Mouse (Mus musculus) thymus, postnatal 10 days (tissue): ENCODE data around the gene Cd2bp2.
A peak's percentile ranks its signal among the peaks of the same experiment; 100 is the strongest.

Source experiments
- DNase-seq, 2 experiments: peaks; one replicate each; pipeline ENCODE4 v3.0.0; 2021; ENCODE audit warnings: low spot score in 2 of 2

Cd2bp2 gene

GRCm38 (mm10) chr7:127195544-127196295, at the start of gene Cd2bp2:
TSS of gene Cd2bp2 (minus strand) at chr7:127196050.
- DNase-seq: peak; percentile 93 to 96

DNA sequence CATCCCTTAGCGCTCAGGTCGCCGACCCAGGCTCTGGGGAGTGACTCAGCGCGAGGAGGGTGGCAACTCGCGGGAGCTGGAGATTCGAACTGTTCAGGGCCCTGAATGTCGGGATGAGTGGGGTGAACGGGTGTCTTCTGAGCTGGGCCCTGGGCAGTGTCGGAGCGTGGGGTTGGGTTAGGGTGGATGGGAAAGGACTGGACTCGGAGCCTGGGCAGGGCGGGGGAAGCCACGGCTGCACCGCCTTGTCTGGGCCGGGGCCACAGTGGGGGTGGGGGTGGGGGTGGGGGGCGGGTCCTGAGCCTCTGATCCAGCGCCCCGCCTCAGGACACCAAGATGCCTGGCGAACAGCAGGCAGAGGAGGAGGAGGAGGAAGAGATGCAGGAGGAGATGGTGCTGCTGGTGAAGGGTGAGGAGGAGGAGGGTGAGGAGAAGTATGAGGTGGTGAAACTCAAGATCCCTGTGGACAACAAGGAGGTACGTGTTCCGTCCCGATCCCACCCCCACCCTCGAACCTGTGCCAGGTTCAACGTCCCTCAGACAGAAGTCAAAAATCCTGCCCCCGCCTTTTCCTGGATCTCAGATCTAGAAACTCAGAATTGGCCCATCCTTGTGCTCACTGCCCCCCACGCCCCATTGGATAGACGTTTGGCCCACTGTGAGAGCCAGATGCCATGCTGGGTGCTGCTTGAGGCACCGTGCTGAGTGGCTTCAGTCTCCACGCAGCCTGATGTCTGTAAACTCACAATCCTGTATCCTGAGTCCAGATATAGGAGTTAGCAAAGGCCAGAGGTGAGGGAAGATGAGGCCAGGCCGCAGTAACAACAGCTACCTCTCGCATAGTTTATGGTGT, 49.0 kb upstream of the Cd2bp2 start:
- no peak for DNase-seq

DNA sequence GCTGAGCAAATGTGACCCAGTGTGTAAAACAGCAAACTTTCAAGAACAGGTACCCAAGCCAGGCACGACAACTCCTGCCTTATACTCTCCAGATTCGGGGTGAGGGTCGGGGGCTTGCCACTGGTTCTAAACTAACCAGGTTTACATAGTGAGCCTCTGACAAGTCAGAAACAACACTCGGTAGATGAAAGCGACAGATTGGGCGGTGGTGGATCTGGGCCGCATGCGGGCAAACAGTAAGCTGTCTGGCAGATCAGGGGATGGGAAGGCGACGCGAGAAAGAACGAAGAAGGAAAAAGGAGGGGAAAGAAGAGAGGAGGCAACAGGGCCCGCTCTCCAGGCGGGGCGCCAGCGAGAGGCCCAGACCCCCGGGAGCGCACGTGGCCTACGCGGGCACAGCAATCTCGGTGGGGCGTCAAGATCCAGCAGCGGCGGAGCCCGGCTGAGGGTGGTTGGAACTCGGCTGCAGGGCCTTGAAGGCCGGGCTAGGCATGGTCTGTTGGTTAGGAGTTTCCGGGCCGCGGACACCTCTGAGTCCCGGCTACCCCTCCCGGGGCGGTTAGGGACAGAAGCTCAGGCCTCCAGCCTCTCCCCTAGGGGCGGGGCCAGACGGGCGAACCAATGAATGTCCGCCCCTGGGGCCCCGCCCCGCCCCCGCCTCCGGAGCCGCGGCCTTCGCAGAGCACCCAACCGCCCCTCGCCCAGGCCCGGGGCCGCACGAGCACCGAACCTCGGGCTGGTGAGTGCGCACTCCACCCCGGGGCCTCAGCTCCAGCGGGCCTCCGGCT, 48.2 kb upstream of the Cd2bp2 start, which contains the start of gene Zfp771:
Gene Zfp771, plus strand, starts transcription at position 405 of the 788 bp plus-strand sequence.
- peak; percentile 85 to 92 for DNase-seq

DNA sequence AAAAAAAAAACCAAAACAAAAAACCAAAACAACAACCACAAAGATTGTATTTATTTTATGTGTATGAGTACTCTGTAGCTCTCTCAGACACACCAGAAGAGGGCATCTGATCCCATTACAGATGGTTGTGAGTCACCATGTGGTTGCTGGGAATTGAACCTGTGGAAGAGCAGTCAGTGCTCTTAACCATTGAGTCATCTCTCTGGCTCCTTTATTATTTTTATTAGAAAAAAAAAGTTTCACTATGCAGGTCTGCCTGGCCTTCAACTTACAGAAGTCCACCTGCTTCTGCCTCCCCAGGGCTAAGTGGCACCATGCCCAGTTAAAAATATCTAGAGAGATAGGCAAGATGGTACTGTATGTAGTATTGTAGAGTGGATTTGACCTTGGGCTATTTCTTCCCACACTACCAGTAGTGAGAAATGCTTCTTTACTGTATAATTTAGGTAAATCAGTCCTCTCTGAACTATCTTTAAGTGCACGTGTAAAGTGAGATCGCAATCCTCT, 47.6 kb upstream of the Cd2bp2 start:
- no peak for DNase-seq

DNA sequence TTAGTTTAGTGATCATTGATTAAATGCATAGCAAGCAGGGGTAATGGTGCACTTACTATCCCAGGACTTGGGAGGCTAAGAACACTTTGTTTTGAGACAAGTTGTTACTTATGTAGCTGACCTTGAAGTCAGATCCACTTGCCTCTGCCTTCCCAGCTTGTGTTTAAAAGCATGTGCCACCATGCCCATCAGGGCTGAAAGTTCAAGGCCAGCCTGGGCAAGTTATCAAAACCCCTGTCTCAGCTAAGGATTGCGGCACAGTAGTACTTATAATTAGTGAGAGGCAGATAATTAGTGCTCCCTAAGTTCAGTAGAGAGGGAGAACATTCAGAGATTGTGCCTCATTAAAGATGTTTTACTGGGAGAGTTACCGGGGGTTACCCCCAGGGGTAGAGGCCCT, 38.9 kb upstream of the Cd2bp2 start:
- no peak for DNase-seq

GRCm38 (mm10) chr7:127233765-127234164, 37.9 kb upstream of the Cd2bp2 start:
- no peak for DNase-seq

DNA sequence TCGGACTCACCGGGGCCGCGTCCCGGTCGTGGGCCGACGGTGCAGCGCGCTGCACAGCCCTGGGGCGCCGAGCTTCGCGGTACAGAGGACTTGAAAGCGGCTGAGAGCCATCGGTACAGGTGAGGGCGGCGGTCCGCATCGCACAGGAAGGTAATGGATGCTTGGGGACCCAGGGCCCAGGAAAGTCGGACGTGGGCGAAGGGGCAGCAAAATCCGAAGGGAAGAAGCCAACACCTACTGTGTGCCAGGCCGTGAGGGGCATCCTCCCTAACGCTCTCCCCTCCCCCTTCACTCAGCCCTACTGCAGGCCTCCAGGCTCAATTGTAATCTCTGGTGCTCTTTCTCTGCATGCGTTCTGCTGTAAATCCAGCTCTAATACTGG, 37.5 kb upstream of the Cd2bp2 start:
- DNase-seq: no peak

DNA sequence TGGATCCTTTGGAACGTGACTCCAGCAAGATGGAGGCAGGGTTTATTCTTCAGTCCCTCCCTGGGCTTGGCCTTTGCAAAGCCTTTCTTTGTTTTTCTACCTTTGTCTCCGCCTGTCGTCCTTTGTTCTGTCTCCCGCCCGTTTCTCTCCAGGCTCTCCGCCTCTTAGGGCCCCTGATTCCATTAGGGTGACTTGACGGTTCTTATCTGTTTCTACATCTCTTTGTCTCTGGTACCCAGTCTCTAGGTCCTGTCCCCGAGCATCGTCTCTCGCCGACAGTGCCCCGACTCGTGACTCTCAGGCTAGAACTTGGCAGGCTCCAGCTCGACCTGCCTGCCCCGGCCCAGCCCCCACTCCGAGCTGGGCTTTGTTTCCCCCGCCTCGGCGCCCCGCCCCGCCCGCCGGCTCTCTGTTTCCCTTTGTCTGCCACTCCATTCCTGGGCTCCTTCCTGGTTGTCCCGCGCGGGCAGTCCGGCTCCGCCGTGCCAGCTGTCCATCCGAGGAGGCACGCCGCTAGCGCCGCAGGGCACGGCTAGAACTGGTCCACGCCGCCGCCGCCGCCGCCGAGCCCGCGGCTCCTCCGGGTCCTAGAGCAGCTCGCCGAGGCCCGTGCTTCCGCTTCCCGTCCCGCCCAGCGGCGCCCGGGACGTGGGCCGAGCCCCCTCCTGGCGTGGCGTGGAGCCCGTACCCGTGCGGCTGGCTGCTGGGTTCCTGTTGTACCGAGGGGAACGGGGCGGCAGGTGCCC, 36.9 kb upstream of the Cd2bp2 start, which contains the start of the genes Zfp553 and Sept1:
Gene Zfp553, plus strand, starts transcription at position 440 of the 746 bp plus-strand sequence.
Gene Sept1, minus strand, starts transcription at position 509 of the 746 bp plus-strand sequence.
- DNase-seq: peak; percentile 76 to 78

GRCm38 (mm10) chr7:127231826-127232621, 36.2 kb upstream of the Cd2bp2 start:
- DNase-seq: no peak

- no peak for DNase-seq
Measured at GRCm38 (mm10) chr7:127231376-127231775, 35.5 kb upstream of the Cd2bp2 start.

DNA sequence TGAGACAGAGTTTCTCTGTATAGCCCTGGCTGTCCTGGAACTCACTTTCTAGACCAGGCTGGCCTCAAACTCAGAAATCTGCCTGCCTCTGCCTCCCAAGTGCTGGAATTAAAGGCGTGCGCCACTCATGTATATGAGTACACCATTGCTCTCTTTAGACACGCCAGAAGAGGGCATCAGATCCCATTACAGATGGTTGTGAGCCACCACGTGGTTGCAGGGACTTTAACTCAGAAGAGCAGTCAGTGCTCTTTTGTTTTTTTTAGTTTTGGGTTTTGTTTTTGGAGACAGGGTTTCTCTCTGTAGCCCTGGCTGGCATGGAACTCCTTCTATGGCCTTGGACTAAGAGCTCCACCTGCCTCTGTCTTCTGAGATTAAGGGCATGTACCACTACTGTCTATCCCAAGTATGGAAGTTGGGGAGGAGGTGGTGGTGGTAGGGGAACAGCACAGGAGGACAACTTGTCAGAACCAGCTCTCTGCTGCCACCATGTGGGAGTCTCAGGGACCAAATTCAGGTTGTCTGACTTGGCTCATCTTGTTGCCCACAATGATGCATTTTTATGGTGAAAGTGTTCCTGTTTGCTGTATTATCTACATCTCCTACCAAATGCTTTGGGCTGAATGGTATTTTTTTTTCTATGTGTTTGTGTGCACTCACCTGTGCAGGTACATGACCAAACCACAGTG, 32.9 kb upstream of the Cd2bp2 start:
- peak; percentile 83 to 94 for DNase-seq

DNA sequence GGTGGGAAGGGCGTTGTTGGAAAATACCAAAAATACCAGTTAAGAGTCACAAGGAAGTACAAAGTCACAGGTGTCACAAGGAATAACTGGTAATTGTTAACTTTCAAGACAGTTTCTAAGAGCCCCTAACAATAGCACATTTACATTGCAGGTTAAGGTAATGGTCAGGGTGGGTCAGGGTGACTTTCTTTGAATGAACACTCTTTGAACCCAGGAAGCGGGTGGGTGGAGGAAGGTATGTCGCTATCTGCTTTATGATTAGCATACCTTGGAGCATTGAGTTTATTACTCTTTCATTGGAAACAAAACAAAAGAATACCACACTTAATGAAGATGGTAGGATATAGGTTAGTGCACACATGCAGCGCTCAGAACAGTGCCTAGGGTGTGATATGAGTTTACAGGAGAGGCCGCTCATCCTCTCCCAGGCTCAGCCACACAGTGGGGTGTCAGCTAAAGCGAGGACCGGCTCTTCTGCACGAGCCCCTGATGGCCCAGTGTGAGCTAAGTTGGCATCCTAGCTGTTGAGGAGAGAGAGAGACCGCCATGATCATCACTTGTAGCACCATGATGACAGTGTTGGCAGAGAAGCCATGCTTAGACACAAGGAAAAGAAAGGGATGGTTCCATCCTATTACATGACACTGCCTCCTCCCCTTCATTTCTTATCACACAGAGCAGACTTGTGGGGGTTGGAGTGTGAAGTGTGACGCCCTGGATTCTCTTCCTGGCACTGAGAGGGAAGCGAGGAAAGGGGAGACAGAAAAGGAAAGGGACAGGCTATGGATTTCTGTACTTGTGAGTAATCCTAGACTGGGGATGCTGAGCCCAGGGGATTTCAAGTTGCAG, 29.5 kb upstream of the Cd2bp2 start:
- no peak for DNase-seq

GRCm38 (mm10) chr7:127224616-127225015, 28.8 kb upstream of the Cd2bp2 start:
- DNase-seq: no peak

- no peak for DNase-seq
Measured at GRCm38 (mm10) chr7:127223515-127224478, 27.9 kb upstream of the Cd2bp2 start.

DNA sequence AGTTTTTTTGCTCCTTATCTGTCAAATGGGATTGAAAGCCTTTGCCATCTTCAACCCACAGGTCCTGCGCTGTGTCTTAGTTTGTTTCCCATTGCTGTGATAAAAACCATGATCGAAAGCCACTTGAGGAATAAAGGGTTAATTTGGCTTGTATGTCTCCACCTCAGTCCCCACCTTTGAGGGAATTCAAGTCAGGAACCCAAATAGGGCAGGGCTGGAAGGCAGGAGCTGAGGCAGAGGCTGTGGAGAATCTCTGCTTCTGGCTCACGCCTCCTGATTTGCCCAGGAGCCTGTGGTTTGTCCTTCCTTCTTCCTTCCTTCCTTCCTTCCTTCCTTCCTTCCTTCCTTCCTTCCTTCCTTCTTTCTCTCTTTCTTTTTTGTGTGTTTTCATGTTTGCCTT, 27.3 kb upstream of the Cd2bp2 start:
- no peak for DNase-seq

DNA sequence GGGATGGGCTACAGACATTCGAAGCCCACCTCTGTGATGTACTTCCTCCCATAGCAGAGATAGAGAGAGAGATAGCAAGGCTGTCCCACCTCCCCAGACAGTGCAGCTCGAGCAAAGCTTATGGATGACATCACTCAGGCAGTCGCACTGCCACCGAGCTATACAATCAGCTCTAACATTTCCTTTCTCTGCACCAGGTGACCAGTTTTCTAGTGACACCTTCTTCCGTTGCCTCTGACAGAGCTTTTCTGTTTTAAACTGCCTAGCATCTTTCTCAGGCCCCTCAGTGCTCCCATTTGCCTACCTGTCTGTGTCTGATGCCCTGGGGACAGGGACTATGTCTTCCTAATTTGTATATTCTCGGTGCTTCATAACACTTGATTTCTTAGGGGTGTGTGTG, 24.6 kb upstream of the Cd2bp2 start:
- DNase-seq: no peak

GRCm38 (mm10) chr7:127218670-127219069, 22.8 kb upstream of the Cd2bp2 start:
- no peak for DNase-seq
